Mouse (Mus musculus): Measurements from ENCODE around the gene Nqo1. TPM values are rescaled to one million over a fixed set of nuclear protein-coding genes. Genes with fewer than 3 reads are reported as not detected.

Gene Nqo1
- polyA plus RNA-seq (2017; shearing (Covaris generic)): 1.3 TPM

DNA sequence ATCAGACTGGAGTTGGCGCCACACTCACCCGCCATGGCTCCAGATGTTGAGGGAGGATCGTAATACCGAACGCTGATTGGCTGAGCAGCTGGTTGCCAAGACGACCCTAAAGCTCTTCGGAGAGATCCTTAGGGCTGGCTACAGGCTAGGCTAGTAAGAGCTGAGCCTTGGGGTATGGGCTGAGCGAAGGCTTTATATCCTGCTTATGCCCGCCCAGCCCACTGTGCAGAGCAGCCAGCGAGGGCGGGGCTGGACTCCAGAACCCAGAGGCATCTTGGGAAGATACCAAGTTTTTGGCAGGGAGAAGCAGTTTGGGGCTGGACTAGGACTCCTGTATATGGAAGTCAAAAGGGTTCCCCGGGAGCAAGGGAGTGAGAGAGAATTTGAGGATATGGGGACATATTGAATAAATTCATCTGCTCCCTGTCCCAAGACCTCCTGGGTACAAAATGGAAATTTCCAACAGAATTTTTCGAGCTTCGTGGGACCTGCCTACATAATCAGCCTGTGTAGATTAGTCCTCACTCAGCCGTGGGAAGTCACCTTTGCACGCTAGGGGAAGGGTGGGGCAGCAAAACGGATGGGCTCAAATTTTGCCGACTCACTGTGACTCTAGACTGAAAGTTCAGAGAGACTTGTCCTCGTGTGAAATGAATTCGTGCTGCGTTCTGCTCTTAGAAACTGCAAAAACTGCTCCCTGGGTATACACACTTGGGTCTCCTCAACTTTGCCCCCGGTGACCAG lies at the start of gene Nqo1:
Gene Nqo1, minus strand, starts transcription at position 169 of the 744 bp plus-strand sequence.

DNA sequence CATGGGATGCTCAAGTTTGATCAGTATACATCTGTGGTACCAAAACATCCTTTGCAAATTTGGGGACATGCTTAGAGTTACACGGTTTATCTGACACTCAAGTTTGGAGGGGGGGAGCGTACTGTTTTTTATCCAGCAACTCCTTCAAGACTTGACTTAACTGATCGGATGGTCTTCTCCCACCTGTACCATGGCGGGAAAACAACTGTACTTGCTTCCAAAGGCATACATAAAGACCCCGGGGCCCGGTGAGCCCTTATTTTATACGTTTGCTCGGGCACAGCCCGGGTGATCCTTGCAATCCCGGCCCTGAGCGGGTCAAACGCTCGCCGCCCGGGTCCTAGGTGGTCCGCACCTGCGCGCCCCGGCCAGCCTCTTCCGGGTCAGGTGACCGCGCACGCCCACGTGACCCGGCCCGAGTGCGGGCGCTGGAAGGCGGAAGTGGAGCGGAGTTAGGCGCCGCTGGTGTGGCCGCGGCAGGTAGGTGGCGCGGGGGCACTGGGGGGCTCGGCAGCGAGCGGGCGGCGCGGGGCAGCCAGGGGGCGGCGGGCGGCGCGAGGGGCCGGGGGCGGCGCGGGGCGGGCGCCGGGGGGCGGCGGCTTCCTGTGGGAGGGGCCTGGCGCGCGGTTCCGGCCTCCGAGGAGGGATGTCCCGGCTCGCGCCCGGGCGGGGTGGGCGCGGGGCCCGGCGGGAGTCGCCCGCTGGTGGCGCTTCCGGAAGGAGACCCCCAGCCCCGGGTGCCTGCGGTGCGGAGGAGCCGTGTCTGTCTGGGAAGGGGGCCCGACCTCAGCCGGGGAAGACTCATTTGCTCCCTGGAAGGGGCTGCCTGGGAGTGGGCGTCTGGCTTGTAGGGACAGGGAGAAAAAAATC lies 33.2 kb upstream of the Nqo1 start, which contains the start of gene Wwp2:
Gene Wwp2, plus strand, starts transcription at position 404 of the 870 bp plus-strand sequence.

DNA sequence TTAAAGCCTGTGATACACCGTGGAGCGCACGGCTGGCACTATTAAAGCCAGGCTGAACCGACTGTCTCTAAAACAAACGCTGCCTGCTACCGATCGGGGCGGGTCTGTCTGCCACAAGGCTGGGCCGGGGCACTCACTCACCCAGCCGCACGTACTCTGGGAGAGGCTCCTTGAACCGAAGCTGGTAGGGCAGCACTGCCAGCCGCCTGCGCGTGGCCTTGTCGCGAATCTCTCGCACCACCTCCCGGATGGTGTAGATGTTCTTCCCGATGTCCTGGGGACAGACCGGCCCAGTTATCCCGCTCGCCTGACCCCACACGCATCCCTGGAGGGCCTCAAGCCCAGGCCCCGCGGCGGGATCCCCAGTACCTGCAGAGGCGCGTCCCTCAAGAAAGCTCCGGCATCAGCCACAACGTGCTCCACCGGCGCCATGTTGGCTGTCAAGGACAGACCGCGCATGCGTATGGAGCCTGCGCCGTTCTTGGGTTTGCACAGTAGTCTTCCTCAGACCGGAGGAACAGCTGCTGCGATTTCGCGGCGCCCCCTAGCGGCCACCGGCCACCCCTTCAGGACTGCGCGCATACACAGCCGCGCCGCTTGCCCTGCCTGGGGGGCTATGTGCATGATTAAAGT lies 21.7 kb upstream of the Nqo1 start, which contains the start of gene Nob1:
Gene Nob1, minus strand, starts transcription at position 455 of the 633 bp plus-strand sequence.

Other genes starting within 250 kb of the Nqo1 start
- gene Nfat5, start 109.7 kb downstream of the Nqo1 start, polyA plus RNA-seq (2017; shearing (Covaris generic)): 13.9 TPM
- 91.4 TPM for gene Nob1, start 21.8 kb upstream of the Nqo1 start, polyA plus RNA-seq (2017; shearing (Covaris generic))
- gene Wwp2, start 33.2 kb upstream of the Nqo1 start, polyA plus RNA-seq (2017; shearing (Covaris generic)): 131 TPM
- gene Psmd7, start 185.3 kb upstream of the Nqo1 start, polyA plus RNA-seq (2017; shearing (Covaris generic)): 136 TPM